Comparison of ENCODE assay signal across 13 mouse cellular contexts in the genomic region with DNA sequence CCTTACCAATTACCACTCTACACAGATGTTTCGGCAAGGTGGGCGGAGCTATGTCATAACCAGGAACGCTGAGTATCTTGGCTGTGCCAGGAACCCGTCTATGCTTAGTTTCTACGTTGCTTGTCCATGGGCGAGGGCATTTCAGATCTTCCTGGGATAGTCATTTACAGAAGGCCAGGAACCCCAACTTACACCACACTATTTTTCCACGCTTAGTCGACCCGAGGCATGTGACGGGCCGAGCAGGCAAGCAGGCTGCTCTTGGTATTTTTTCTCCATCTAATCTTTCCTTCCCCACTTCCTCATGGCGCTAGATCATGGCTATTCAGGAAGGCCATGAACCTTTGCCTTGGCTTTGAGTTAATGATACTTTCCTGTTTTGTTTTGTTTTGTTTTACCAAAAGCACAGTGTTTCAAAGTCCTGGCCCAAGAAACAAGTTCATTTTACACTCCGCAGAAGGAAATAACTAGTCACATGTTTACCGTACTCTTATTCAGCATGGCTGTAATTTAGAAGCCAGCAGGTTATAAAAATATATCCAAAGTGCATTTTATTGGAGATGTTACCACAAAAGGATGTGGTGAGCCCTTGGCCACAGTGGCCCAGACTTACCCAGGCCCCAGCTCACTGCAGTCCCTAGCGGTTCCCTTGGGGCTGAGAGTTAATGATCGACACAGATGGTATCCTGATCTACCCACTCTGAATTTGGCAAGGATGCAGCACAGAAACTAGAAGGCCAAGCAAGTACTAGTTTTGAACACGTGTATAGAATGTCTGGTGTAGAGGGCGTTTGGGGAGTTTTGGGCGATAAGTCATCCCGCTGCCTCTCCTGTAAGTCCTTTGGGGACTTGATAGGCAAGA.
DNase-seq lines count a peak whose midpoint lies in the region; ATAC-seq and TF ChIP-seq lines count a peak whose summit lies in the region.
"Had no signal": no experiment of that assay in that cellular context is flagged by ENCODE, and none has a peak within 500 bp of the region (broad histone marks: within the 10 kb centered on the region; RNA-seq: fewer than 3 reads in every experiment).

No protein-coding gene starts in this region.

- peak overlapping the region; percentile 38; the same call in 1 of the 2 replicates for H3K27ac ChIP-seq in hindbrain, postnatal 0 days
- no peak overlapping the region for H3K27ac ChIP-seq in hindbrain, embryonic 11.5 days (ENCODE audit: low read depth, low read length)
- H3K27ac ChIP-seq in liver, postnatal 0 days (ENCODE audit: low read depth), result no peak overlapping the region
- no peak overlapping the region for H3K27ac ChIP-seq in liver, embryonic 11.5 days (ENCODE audit: low read depth, low read length)
- H3K27ac ChIP-seq: midbrain, embryonic 10.5 days; neural tube, embryonic 13.5 days had no signal

- H3K27me3 ChIP-seq in hindbrain, postnatal 0 days (ENCODE audit: insufficient read depth, low read length), result no peaks in the 10 kb centered on the region
- H3K27me3 ChIP-seq in hindbrain, embryonic 11.5 days (ENCODE audit: control insufficient read depth, insufficient read depth, low read length), result no peaks in the 10 kb centered on the region
- H3K27me3 ChIP-seq in liver, postnatal 0 days (ENCODE audit: insufficient read depth, low read length), result no peaks in the 10 kb centered on the region
- no peaks in the 10 kb centered on the region for H3K27me3 ChIP-seq in liver, embryonic 11.5 days (replicated peaks; ENCODE audit: control insufficient read depth, insufficient read depth, low read length)
- H3K27me3 ChIP-seq: neural tube, embryonic 13.5 days had no signal

- H3K4me2 ChIP-seq in hindbrain, postnatal 0 days (ENCODE audit: low read depth, low read length), result no peak overlapping the region
- H3K4me2 ChIP-seq in hindbrain, embryonic 11.5 days (replicated peaks; ENCODE audit: low read depth, low read length), result no peak overlapping the region
- no peak overlapping the region for H3K4me2 ChIP-seq in liver, postnatal 0 days (ENCODE audit: low read depth, low read length)
- H3K4me2 ChIP-seq in liver, embryonic 11.5 days, result no peak overlapping the region
- H3K4me2 ChIP-seq: neural tube, embryonic 13.5 days had no signal

- H3K9ac ChIP-seq in hindbrain, postnatal 0 days (replicated peaks; ENCODE audit: low read length), result no peak overlapping the region
- no peak overlapping the region for H3K9ac ChIP-seq in hindbrain, embryonic 11.5 days (ENCODE audit: low read depth, low read length)
- H3K9ac ChIP-seq in liver, postnatal 0 days (replicated peaks), result no peak overlapping the region
- H3K9ac ChIP-seq in liver, embryonic 11.5 days (ENCODE audit: low read depth, low read length), result no peak overlapping the region
- H3K9ac ChIP-seq: forebrain, postnatal 0 days; neural tube, embryonic 13.5 days had no signal

- H3K4me1 ChIP-seq in hindbrain, postnatal 0 days (ENCODE audit: insufficient read depth, low read length), result 0 out of 2 replicates have a peak, but pooled peaks cover 9% of the 10 kb centered on the region
- H3K4me1 ChIP-seq in hindbrain, embryonic 11.5 days (replicated peaks; ENCODE audit: control insufficient read depth, insufficient read depth, low read length), result no peaks in the 10 kb centered on the region
- no peaks in the 10 kb centered on the region for H3K4me1 ChIP-seq in liver, postnatal 0 days (ENCODE audit: insufficient read depth)
- H3K4me1 ChIP-seq in liver, embryonic 11.5 days (replicated peaks; ENCODE audit: control insufficient read depth, insufficient read depth, low read length), result no peaks in the 10 kb centered on the region

- ATAC-seq in hindbrain, postnatal 0 days, result no peak
- no peak for ATAC-seq in hindbrain, embryonic 11.5 days (ENCODE audit: low FRiP score)
- ATAC-seq in liver, postnatal 0 days, result no peak
- ATAC-seq in liver, embryonic 11.5 days (replicated peaks; ENCODE audit: low FRiP score), result no peak
- ATAC-seq in megakaryocyte progenitor cell, adult 5-6 weeks (replicated peaks; ENCODE audit: poor library complexity), result peak; percentile 61

- 84% methylated on average over 20 of the region's 20 CpGs for WGBS in hindbrain, postnatal 0 days
- 90% methylated on average over 20 of the region's 20 CpGs for WGBS in hindbrain, embryonic 11.5 days
- WGBS in liver, postnatal 0 days (ENCODE audit: insufficient replicate concordance), result 53% methylated on average over 20 of the region's 20 CpGs
- WGBS in liver, embryonic 11.5 days, result 78% methylated on average over 20 of the region's 20 CpGs

- TF ChIP-seq CTCF in hindbrain, postnatal 0 days (IDR thresholded peaks at IDR 0.05; ENCODE audit: low read depth), result no peak
- 0 out of 2 replicates have a peak, but pooled peaks have one; percentile 11 for TF ChIP-seq CTCF in liver, postnatal 0 days (IDR thresholded peaks at IDR 0.05; ENCODE audit: low read depth)

- peak; percentile 36 for DNase-seq in hindbrain, postnatal 0 days (ENCODE audit: low spot score)
- no peak for DNase-seq in hindbrain, embryonic 11.5 days (ENCODE audit: low spot score)
- DNase-seq in liver, postnatal 0 days, result no peak
- no peak for DNase-seq in liver, embryonic 11.5 days (ENCODE audit: low spot score)
- DNase-seq in fibroblast of lung, adult 2 months (ENCODE audit: low read depth), result peak; percentile 37
- DNase-seq in frontal cortex, postnatal 10 days (ENCODE audit: low spot score in 2 of 2), result no peak
- DNase-seq: adrenal gland, adult 8-10 months; cerebellum, postnatal 36 days; forebrain, postnatal 0 days; thymus, adult 18-20 months had no signal

- no peak overlapping the region for H3K4me3 ChIP-seq in hindbrain, postnatal 0 days (ENCODE audit: low read length)
- H3K4me3 ChIP-seq in hindbrain, embryonic 11.5 days (ENCODE audit: low read depth, low read length), result no peak overlapping the region
- no peak overlapping the region for H3K4me3 ChIP-seq in liver, postnatal 0 days (ENCODE audit: low read depth, low read length)
- no peak overlapping the region for H3K4me3 ChIP-seq in liver, embryonic 11.5 days (ENCODE audit: low read depth, low read length)
- H3K4me3 ChIP-seq: midbrain, embryonic 10.5 days; neural tube, embryonic 13.5 days had no signal

- TF ChIP-seq EP300 in liver, postnatal 0 days (IDR thresholded peaks at IDR 0.05; ENCODE audit: low read depth), result no peak

- H3K36me3 ChIP-seq in hindbrain, postnatal 0 days (ENCODE audit: insufficient read depth, low read length), result no peaks in the 10 kb centered on the region
- no peaks in the 10 kb centered on the region for H3K36me3 ChIP-seq in hindbrain, embryonic 11.5 days (ENCODE audit: control insufficient read depth, insufficient read depth, low read length)
- H3K36me3 ChIP-seq in liver, postnatal 0 days (replicated peaks; ENCODE audit: insufficient read depth, low read length), result peaks cover 4% of the 10 kb centered on the region; the same call in 1 of the 2 replicates
- no peaks in the 10 kb centered on the region for H3K36me3 ChIP-seq in liver, embryonic 11.5 days (ENCODE audit: control insufficient read depth, insufficient read depth, low read length)
- H3K36me3 ChIP-seq: neural tube, embryonic 13.5 days had no signal

- H3K9me3 ChIP-seq in hindbrain, postnatal 0 days (ENCODE audit: low read length), result no peaks in the 10 kb centered on the region
- no peaks in the 10 kb centered on the region for H3K9me3 ChIP-seq in hindbrain, embryonic 11.5 days (ENCODE audit: control insufficient read depth, low read length)
- H3K9me3 ChIP-seq in liver, postnatal 0 days (ENCODE audit: low read length), result no peaks in the 10 kb centered on the region
- H3K9me3 ChIP-seq in liver, embryonic 11.5 days (ENCODE audit: control insufficient read depth, low read length), result no peaks in the 10 kb centered on the region
- H3K9me3 ChIP-seq: midbrain, embryonic 10.5 days; neural tube, embryonic 13.5 days had no signal

Comparison
In these comparisons a context has a peak if more than half of its experiments do, and no peak if none do; other contexts are left out.
1. DNase-seq: peak in hindbrain, postnatal 0 days (single experiment) and fibroblast of lung, adult 2 months (single experiment); none in hindbrain, embryonic 11.5 days (single experiment), liver, postnatal 0 days (single experiment), liver, embryonic 11.5 days (single experiment) and frontal cortex, postnatal 10 days (0 of 2).